ENCODE assay signal across 9 mouse cellular contexts in the genomic region with DNA sequence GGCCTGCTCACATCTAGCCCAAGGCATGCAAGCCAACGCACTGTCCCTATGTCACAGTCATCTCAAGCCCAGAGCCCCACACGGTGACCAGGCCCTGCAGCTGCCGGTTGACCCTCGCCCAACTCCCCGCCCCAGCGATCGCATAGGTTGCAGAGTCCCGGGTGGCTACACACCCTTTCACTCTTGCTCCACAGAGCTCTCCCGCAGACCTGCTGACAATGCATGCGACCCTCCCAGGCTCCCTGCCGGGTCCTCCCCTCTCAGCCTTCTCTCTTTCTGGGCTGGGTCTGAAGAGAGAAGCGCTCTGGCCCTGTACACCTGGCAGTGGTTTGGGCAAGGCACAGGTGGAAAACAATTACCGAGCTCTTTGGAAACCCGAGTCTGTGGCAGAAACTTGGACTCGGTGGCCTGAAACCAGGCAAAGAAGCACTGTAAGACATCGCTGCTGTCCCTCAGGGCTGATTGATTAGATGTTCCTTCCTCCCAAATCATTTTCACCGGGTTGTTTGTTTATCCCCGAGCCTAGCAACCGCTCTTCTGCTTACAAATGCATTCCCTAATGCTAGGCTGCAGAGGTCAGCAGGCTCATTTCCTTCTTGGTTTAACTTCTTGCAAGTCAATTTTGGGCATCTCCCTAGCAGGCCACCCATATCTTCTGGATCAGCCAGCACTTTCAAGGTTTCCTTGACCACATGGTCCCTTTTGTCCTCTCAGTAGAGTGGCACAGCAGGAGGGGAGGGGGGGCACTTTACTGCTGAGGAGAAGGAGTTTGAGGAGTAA.
DNase-seq lines count a peak whose midpoint lies in the region; ATAC-seq lines count a peak whose summit lies in the region.
"Had no signal": no experiment of that assay in that cellular context is flagged by ENCODE, and none has a peak within 500 bp of the region (broad histone marks: within the 10 kb centered on the region; RNA-seq: fewer than 3 reads in every experiment).

No protein-coding gene starts in this region.

- no peak overlapping the region; the same call in 1 of the 2 replicates for H3K4me2 ChIP-seq in hindbrain, embryonic 16.5 days (ENCODE audit: low read length)
- peak overlapping the region; percentile 55 for H3K4me2 ChIP-seq in heart, embryonic 12.5 days
- 0 out of 2 replicates have a peak overlapping the region, but pooled peaks have one; percentile 12 for H3K4me2 ChIP-seq in limb, embryonic 11.5 days (ENCODE audit: low read depth, severe bottlenecking)
- H3K4me2 ChIP-seq in neural tube, embryonic 15.5 days, result peak overlapping the region; percentile 36

- peaks cover 36% of the 10 kb centered on the region for H3K4me1 ChIP-seq in hindbrain, embryonic 10.5 days (replicated peaks)
- peaks cover 13% of the 10 kb centered on the region for H3K4me1 ChIP-seq in hindbrain, embryonic 16.5 days (ENCODE audit: control insufficient read depth, insufficient read depth, low read depth, low read length)
- H3K4me1 ChIP-seq in heart, embryonic 12.5 days (replicated peaks), result peaks cover 22% of the 10 kb centered on the region
- H3K4me1 ChIP-seq in limb, embryonic 11.5 days (ENCODE audit: control insufficient read depth, insufficient read depth, low read length), result peaks cover 19% of the 10 kb centered on the region
- H3K4me1 ChIP-seq in neural tube, embryonic 15.5 days, result peaks cover 28% of the 10 kb centered on the region
- H3K4me1 ChIP-seq: megakaryocyte, embryonic 14.5 days had no signal

- H3K4me3 ChIP-seq in hindbrain, embryonic 10.5 days, result peak overlapping the region; percentile 30; the same call in 1 of the 2 replicates
- no peak overlapping the region for H3K4me3 ChIP-seq in hindbrain, embryonic 16.5 days (ENCODE audit: low read length)
- H3K4me3 ChIP-seq in heart, embryonic 12.5 days, result peak overlapping the region; percentile 21; the same call in 1 of the 2 replicates
- H3K4me3 ChIP-seq in limb, embryonic 11.5 days (ENCODE audit: low read depth, low read length), result no peak overlapping the region
- no peak overlapping the region for H3K4me3 ChIP-seq in neural tube, embryonic 15.5 days (replicated peaks)
- H3K4me3 ChIP-seq: megakaryocyte, embryonic 14.5 days had no signal

- no peak for ATAC-seq in hindbrain, embryonic 16.5 days
- no peak for ATAC-seq in heart, embryonic 12.5 days (ENCODE audit: insufficient number of reproducible peaks, low FRiP score)
- no peak for ATAC-seq in limb, embryonic 11.5 days (ENCODE audit: insufficient number of reproducible peaks, low FRiP score, low TSS enrichment, low read depth)
- ATAC-seq in neural tube, embryonic 15.5 days (ENCODE audit: low FRiP score), result no peak; the same call in 1 of the 2 replicates

- 3% methylated on average over 19 of the region's 19 CpGs for whole genome bisulfite sequencing in hindbrain, embryonic 10.5 days
- 9% methylated on average over 19 of the region's 19 CpGs for WGBS in hindbrain, embryonic 16.5 days
- 8% methylated on average over 19 of the region's 19 CpGs for WGBS in heart, embryonic 12.5 days
- 7% methylated on average over 19 of the region's 19 CpGs for WGBS in limb, embryonic 11.5 days
- 6% methylated on average over 19 of the region's 19 CpGs for WGBS in neural tube, embryonic 15.5 days

- intact Hi-C loops in left cerebral cortex, postnatal 4 days (cut with DNase I), result no loop called here

- H3K27me3 ChIP-seq in hindbrain, embryonic 10.5 days (ENCODE audit: insufficient read depth, poor library complexity, severe bottlenecking), result peaks cover 32% of the 10 kb centered on the region
- H3K27me3 ChIP-seq in hindbrain, embryonic 16.5 days (replicated peaks; ENCODE audit: control insufficient read depth, insufficient read depth, low read length), result no peaks in the 10 kb centered on the region
- peaks cover 24% of the 10 kb centered on the region for H3K27me3 ChIP-seq in heart, embryonic 12.5 days (replicated peaks)
- H3K27me3 ChIP-seq in limb, embryonic 11.5 days (ENCODE audit: control insufficient read depth, insufficient read depth, low read length), result 0 out of 2 replicates have a peak, but pooled peaks cover 3% of the 10 kb centered on the region
- no peaks in the 10 kb centered on the region for H3K27me3 ChIP-seq in neural tube, embryonic 15.5 days (replicated peaks)

- H3K36me3 ChIP-seq in hindbrain, embryonic 10.5 days, result no peaks in the 10 kb centered on the region
- no peaks in the 10 kb centered on the region for H3K36me3 ChIP-seq in hindbrain, embryonic 16.5 days (ENCODE audit: control insufficient read depth, insufficient read depth, low read length)
- H3K36me3 ChIP-seq in heart, embryonic 12.5 days, result no peaks in the 10 kb centered on the region
- no peaks in the 10 kb centered on the region for H3K36me3 ChIP-seq in limb, embryonic 11.5 days (ENCODE audit: control insufficient read depth, insufficient read depth, low read length)
- no peaks in the 10 kb centered on the region for H3K36me3 ChIP-seq in neural tube, embryonic 15.5 days

- H3K27ac ChIP-seq in hindbrain, embryonic 10.5 days, result 0 out of 2 replicates have a peak overlapping the region, but pooled peaks have one; percentile 40
- H3K27ac ChIP-seq in hindbrain, embryonic 16.5 days (ENCODE audit: low read depth, low read length), result no peak overlapping the region
- H3K27ac ChIP-seq in heart, embryonic 12.5 days (ENCODE audit: poor library complexity, severe bottlenecking), result no peak overlapping the region
- no peak overlapping the region for H3K27ac ChIP-seq in limb, embryonic 11.5 days (replicated peaks; ENCODE audit: low read depth, low read length)
- no peak overlapping the region for H3K27ac ChIP-seq in neural tube, embryonic 15.5 days (replicated peaks)

- no peak overlapping the region for H3K9ac ChIP-seq in hindbrain, embryonic 16.5 days (ENCODE audit: low read depth, low read length)
- H3K9ac ChIP-seq in heart, embryonic 12.5 days, result no peak overlapping the region
- no peak overlapping the region for H3K9ac ChIP-seq in limb, embryonic 11.5 days (ENCODE audit: low read length)
- no peak overlapping the region for H3K9ac ChIP-seq in neural tube, embryonic 15.5 days (replicated peaks)

- no peaks in the 10 kb centered on the region for H3K9me3 ChIP-seq in hindbrain, embryonic 10.5 days
- no peaks in the 10 kb centered on the region for H3K9me3 ChIP-seq in hindbrain, embryonic 16.5 days (ENCODE audit: control insufficient read depth, low read length)
- H3K9me3 ChIP-seq in heart, embryonic 12.5 days (replicated peaks), result no peaks in the 10 kb centered on the region
- no peaks in the 10 kb centered on the region for H3K9me3 ChIP-seq in limb, embryonic 11.5 days (ENCODE audit: control insufficient read depth, low read length)
- H3K9me3 ChIP-seq in neural tube, embryonic 15.5 days (replicated peaks), result no peaks in the 10 kb centered on the region
- H3K9me3 ChIP-seq: megakaryocyte, embryonic 14.5 days had no signal

- DNase-seq in hindbrain, embryonic 10.5 days (ENCODE audit: low spot score), result peak; percentile 38
- peak; percentile 36 for DNase-seq in limb, embryonic 11.5 days (ENCODE audit: low spot score)
- DNase-seq in frontal cortex, postnatal 25 days (ENCODE audit: low spot score in 2 of 2), result no peak
- DNase-seq in layer of hippocampus, adult 11-12 months (ENCODE audit: low spot score), result no peak
- DNase-seq in left cerebral cortex, postnatal 4 days, result no peak

Comparison
In these comparisons a context has a peak if more than half of its experiments do, and no peak if none do; other contexts are left out.
1. H3K4me3 ChIP-seq: peak in hindbrain, embryonic 10.5 days (single experiment) and heart, embryonic 12.5 days (single experiment); none in hindbrain, embryonic 16.5 days (single experiment), limb, embryonic 11.5 days (single experiment) and neural tube, embryonic 15.5 days (single experiment).
2. DNase-seq: peak in hindbrain, embryonic 10.5 days (single experiment) and limb, embryonic 11.5 days (single experiment); none in frontal cortex, postnatal 25 days (0 of 2), layer of hippocampus, adult 11-12 months (single experiment) and left cerebral cortex, postnatal 4 days (single experiment).